Mouse (Mus musculus): Measurements from ENCODE around the gene Aldh3a2. TPM values are rescaled to one million over a fixed set of nuclear protein-coding genes. Genes with fewer than 3 reads are reported as not detected.

The Aldh3a2 gene
- polyA plus RNA-seq, 1 experiment from 2014 or later: 49.7 TPM

- no peak for DNase-seq (ENCODE audit: low read depth, low spot score)
- no peak for ATAC-seq
- POLR2A ChIA-PET: no interaction called here
- TF ChIP-seq CTCF (IDR thresholded peaks at IDR 0.05): no peak
- no peaks in the 10 kb centered on the region for H3K27me3 ChIP-seq
- CTCF ChIA-PET: interaction anchor here (0.7 kb wide), 1 partner anchor 25 kb away, joined by 3 read pairs; no protein-coding TSS in a partner anchor
- in situ Hi-C loops (cut with MboI; ENCODE audit: low pct_unique_long_range_greater_than_20kb): no loop called here
These were observed 6.7 kb upstream of the Aldh3a2 start for GRCm38 (mm10) chr11:61273928-61274327.

- H3K27me3 ChIP-seq: no peaks in the 10 kb centered on the region
- no peak for TF ChIP-seq CTCF (IDR thresholded peaks at IDR 0.05)
- ChIA-PET CTCF (no interaction called here), POLR2A (no interaction called here)
- no peak for ATAC-seq
- DNase-seq (ENCODE audit: low read depth, low spot score): no peak
- in situ Hi-C loops (cut with MboI; ENCODE audit: low pct_unique_long_range_greater_than_20kb): no loop called here
These were observed 4.3 kb upstream of the Aldh3a2 start for GRCm38 (mm10) chr11:61271612-61272011.

GRCm38 (mm10) chr11:61270406-61270805 is 3.1 kb upstream of the Aldh3a2 start:
- POLR2A ChIA-PET: no interaction called here
- CTCF ChIA-PET: no interaction called here

DNA sequence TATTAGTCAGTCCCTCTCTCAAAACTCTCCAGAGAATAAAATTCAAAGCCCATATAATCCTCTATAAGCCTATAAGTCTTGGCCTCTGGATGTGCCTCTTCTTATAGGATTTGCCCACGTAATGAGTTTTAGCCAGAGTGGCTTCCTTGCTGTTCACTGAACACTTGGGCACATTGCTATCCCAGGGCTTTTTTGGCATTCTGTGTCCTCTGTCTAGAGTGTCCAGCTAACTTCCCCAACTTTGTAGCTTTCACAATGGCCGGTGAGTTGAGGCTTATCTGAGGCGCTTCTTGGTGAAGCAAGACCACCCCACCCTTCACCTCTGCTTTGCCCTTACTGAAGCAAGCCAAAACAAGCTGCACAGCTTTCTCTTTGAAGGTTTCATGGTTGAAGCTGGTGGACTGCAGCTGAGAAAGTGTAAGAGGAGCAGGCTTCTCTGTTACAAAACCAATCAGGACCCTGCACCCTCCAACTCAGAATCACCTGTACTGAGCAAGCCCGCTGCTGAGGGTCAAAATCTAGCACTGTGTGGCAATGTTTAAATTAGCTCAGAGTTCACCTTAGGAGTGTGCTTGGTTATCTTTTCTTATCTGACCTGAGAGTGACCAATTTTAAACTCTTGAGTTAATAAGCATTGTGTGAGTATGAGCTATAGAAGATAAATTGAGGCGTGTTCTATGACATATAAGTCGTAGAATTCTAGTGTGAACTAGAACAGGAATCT is 1.5 kb upstream of the Aldh3a2 start:
- TF ChIP-seq CTCF (IDR thresholded peaks at IDR 0.05): no peak
- in situ Hi-C loops (cut with MboI; ENCODE audit: low pct_unique_long_range_greater_than_20kb): no loop called here

More at GRCm38 (mm10) chr11:61270406-61270805, 3.1 kb upstream of the Aldh3a2 start:
- no peaks in the 10 kb centered on the region for H3K27me3 ChIP-seq
- ATAC-seq (no peak), DNase-seq (ENCODE audit: low read depth, low spot score) (no peak)
- no peak for TF ChIP-seq CTCF (IDR thresholded peaks at IDR 0.05)
- in situ Hi-C loops (cut with MboI; ENCODE audit: low pct_unique_long_range_greater_than_20kb): no loop called here

DNA sequence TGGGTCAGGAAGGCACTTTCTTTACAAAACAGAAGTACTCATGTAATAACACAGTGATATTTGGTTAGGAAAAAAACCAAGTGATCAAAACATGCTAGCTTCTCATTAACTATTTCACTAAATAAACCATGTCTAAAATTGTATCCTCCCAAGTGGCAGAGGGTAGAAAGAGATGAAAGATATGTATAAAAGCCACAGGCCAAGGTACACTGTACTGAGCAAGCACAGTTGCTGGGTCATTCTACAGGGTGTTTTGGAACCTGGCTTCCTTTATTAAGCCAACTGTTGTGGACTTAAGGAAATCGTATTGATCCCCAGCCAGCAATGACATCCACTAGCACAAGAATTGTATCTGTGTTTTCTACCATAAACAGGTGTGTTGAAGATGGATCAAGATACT is 3.4 kb downstream of the Aldh3a2 start:
- in situ Hi-C loops (cut with MboI; ENCODE audit: low pct_unique_long_range_greater_than_20kb): no loop called here
- CTCF ChIA-PET: interaction anchor here (1.5 kb wide), 1 partner anchor 9 kb away, joined by 3 read pairs; no protein-coding TSS in a partner anchor
- DNase-seq (ENCODE audit: low read depth, low spot score): no peak
- TF ChIP-seq CTCF (IDR thresholded peaks at IDR 0.05): no peak
- ATAC-seq: no peak
- POLR2A ChIA-PET: interaction anchor here (0.8 kb wide), 1 partner anchor 89 kb away, joined by 6 read pairs; the partner anchor contains the start of gene Usp22
- no peaks in the 10 kb centered on the region for H3K27me3 ChIP-seq

More for the DNA sequence above, 1.5 kb upstream of the Aldh3a2 start:
- ATAC-seq (no peak), DNase-seq (ENCODE audit: low read depth, low spot score) (no peak)
- POLR2A ChIA-PET: interaction anchor here (0.5 kb wide), 1 partner anchor 514 kb away, joined by 4 read pairs; no protein-coding TSS in a partner anchor
- H3K27me3 ChIP-seq: no peaks in the 10 kb centered on the region
- CTCF ChIA-PET: interaction anchor here (1.3 kb wide), 1 partner anchor 21 kb away, joined by 3 read pairs; no protein-coding TSS in a partner anchor

DNA sequence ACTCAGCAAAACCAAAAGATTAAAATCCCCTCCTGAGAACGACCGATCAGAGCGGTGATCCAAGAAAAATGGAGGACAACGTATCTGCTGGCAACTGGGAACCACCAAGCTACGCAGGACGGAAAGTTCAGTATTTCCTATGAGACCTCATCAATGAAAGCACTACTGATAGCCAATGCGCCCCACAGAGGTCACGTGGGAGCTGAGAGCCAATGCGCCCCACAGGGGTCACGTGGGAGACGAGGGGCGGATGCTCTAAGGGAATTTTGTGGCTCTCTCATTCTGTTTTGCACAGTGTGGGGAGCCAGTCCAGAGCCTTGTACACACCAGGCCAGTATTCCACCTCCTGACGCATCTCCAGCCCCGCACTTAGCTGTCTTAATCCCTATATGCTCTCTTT is 4.7 kb downstream of the Aldh3a2 start:
- ChIA-PET CTCF (no interaction called here), POLR2A (no interaction called here)
- H3K27me3 ChIP-seq: no peaks in the 10 kb centered on the region
- in situ Hi-C loops (cut with MboI; ENCODE audit: low pct_unique_long_range_greater_than_20kb): no loop called here
- DNase-seq (ENCODE audit: low read depth, low spot score) (no peak), ATAC-seq (no peak)
- no peak for TF ChIP-seq CTCF (IDR thresholded peaks at IDR 0.05)

- in situ Hi-C loops (cut with MboI; ENCODE audit: low pct_unique_long_range_greater_than_20kb): no loop called here
- H3K27me3 ChIP-seq: no peaks in the 10 kb centered on the region
- DNase-seq (ENCODE audit: low read depth, low spot score): no peak
- ChIA-PET POLR2A (interaction anchor here (0.7 kb wide), 1 partner anchor 97 kb away, joined by 4 read pairs; no protein-coding TSS in a partner anchor), CTCF (interaction anchor here (1.1 kb wide), 1 partner anchor 24 kb away, joined by 3 read pairs; no protein-coding TSS in a partner anchor)
- TF ChIP-seq CTCF (IDR thresholded peaks at IDR 0.05): no peak
- no peak for ATAC-seq
These were observed 8.2 kb downstream of the Aldh3a2 start for GRCm38 (mm10) chr11:61259106-61259505.

DNA sequence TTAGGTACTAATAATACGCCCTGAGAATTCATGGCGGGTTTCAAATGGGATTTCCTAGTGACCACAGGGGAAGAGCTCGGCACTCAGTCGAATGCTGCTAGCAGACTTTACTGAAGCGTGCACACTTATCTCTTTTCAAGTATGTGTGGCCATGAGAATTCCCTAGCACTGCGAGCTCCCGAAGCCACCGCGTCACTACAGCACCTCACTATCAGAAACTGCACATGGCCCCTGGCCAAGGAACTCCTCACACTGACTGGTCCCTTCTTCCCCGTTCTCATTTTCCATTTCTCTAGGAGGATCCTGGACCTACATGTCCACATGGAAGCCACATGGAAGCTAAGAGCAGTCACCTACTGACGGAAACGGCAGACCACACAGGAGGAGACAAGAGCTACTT is 14.5 kb downstream of the Aldh3a2 start:
- in situ Hi-C loops (cut with MboI; ENCODE audit: low pct_unique_long_range_greater_than_20kb): no loop called here
- DNase-seq (ENCODE audit: low read depth, low spot score) (no peak), ATAC-seq (no peak)
- H3K27me3 ChIP-seq: no peaks in the 10 kb centered on the region
- POLR2A ChIA-PET: no interaction called here
- CTCF ChIA-PET: no interaction called here
- no peak for TF ChIP-seq CTCF (IDR thresholded peaks at IDR 0.05)

DNA sequence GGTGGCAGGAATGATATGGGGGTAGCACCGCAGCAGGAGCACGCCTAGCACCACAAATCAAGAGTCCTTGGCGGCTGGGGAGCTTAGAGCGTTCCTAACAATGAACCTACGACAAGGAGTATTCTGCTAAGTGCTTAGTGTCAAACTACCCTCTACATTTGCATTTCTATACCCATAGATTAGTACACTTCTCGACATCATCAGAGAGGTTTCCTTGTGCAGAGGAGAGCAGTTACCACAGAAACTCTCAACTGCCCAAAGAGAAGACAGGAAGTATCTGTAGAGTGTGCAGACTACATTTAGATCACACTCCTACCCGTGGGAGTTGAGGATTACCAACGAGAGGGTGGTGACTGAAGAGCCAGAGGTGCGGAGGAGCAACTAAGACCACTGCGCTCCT is 15.5 kb downstream of the Aldh3a2 start:
- H3K27me3 ChIP-seq: no peaks in the 10 kb centered on the region
- no peak for ATAC-seq
- no peak for TF ChIP-seq CTCF (IDR thresholded peaks at IDR 0.05)
- POLR2A ChIA-PET: no interaction called here
- CTCF ChIA-PET: interaction anchor here (1.1 kb wide), 1 partner anchor 9 kb away, joined by 3 read pairs; no protein-coding TSS in a partner anchor
- DNase-seq (ENCODE audit: low read depth, low spot score): no peak
- in situ Hi-C loops (cut with MboI; ENCODE audit: low pct_unique_long_range_greater_than_20kb): no loop called here

DNA sequence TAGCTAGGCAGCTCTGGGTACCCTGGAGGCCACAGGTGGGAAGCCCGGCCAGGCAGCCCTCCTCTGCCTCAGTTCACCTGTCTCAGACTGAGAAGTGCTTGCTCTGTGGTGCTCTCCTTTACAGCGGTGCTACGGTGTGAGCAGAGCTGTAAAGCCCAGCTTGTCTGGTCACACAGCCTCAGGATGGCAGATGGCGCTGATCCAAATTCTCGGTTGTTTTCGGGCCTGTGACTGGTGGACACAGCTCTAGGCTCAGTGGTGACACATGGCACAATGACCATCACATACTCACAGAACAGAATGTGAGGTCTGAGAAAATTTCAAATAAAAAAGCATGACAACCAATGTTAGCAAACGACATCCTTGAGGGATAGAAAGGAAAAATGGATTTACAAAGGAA is 22.9 kb downstream of the Aldh3a2 start:
- no peak for TF ChIP-seq CTCF (IDR thresholded peaks at IDR 0.05)
- no peak for DNase-seq (ENCODE audit: low read depth, low spot score)
- no peak for ATAC-seq
- POLR2A ChIA-PET: no interaction called here
- H3K27me3 ChIP-seq: no peaks in the 10 kb centered on the region
- CTCF ChIA-PET: no interaction called here
- in situ Hi-C loops (cut with MboI; ENCODE audit: low pct_unique_long_range_greater_than_20kb): no loop called here

- ATAC-seq (no peak), DNase-seq (ENCODE audit: low read depth, low spot score) (no peak)
- no peaks in the 10 kb centered on the region for H3K27me3 ChIP-seq
- in situ Hi-C loops (cut with MboI; ENCODE audit: low pct_unique_long_range_greater_than_20kb): loop anchor here (10.0 kb wide), 1 partner anchor 131 kb away; no protein-coding TSS in a partner anchor
- TF ChIP-seq CTCF (IDR thresholded peaks at IDR 0.05): no peak
- CTCF ChIA-PET: no interaction called here
- POLR2A ChIA-PET: no interaction called here
These were observed 31.2 kb downstream of the Aldh3a2 start for GRCm38 (mm10) chr11:61236015-61236414.
